Comparison of ENCODE assay signal across 14 mouse cellular contexts in the genomic region with DNA sequence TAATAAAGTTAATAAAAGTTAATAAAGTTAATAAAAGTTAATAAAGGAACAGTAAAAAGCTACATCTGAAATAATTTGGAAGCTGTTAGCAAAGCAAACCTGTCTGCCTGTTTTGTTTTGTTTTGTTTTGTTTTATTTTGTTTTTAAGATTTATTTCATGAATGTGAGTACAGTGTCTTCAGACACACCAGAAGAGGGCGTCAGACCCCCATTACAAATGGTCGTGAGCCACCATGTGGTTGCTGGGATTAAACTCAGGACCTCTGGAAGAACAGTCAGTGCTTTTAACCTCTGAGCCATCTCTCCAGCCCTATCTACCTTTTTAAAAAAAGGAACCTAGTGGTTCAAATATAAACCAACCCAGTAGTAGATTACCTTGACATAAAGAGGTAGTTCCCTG. TPM values are rescaled to one million over a fixed set of nuclear protein-coding genes. Genes with fewer than 3 reads are reported as not detected.
DNase-seq lines count a peak whose midpoint lies in the region; ATAC-seq and TF ChIP-seq lines count a peak whose summit lies in the region.
"Had no signal": no experiment of that assay in that cellular context is flagged by ENCODE, and none has a peak within 500 bp of the region (broad histone marks: within the 10 kb centered on the region; RNA-seq: fewer than 3 reads in every experiment).

No protein-coding gene starts in this region.

- no peak overlapping the region for H3K4me2 ChIP-seq in lung, postnatal 0 days (replicated peaks; ENCODE audit: low read depth, low read length)
- H3K4me2 ChIP-seq in liver, embryonic 14.5 days (ENCODE audit: low read depth) = no peak overlapping the region
- no peak overlapping the region for H3K4me2 ChIP-seq in hindbrain, embryonic 14.5 days (replicated peaks)
- H3K4me2 ChIP-seq: hindbrain, embryonic 12.5 days; limb, embryonic 13.5 days; neural tube, embryonic 12.5 days had no signal

- H3K9me3 ChIP-seq in lung, postnatal 0 days (ENCODE audit: low read length) = no peaks in the 10 kb centered on the region
- H3K9me3 ChIP-seq in MEL (replicated peaks; ENCODE audit: insufficient read depth, low read length) = no peaks in the 10 kb centered on the region
- no peaks in the 10 kb centered on the region for H3K9me3 ChIP-seq in liver, embryonic 14.5 days (ENCODE audit: control insufficient read depth, low read length)
- H3K9me3 ChIP-seq in hindbrain, embryonic 14.5 days (ENCODE audit: control insufficient read depth, low read length) = no peaks in the 10 kb centered on the region
- H3K9me3 ChIP-seq: forebrain, embryonic 10.5 days; hindbrain, embryonic 12.5 days; limb, embryonic 13.5 days; neural tube, embryonic 12.5 days had no signal

- no peaks in the 10 kb centered on the region for H3K27me3 ChIP-seq in heart, adult 2 months (ENCODE audit: control insufficient read depth, insufficient read depth, low read length)
- no peaks in the 10 kb centered on the region for H3K27me3 ChIP-seq in lung, postnatal 0 days (replicated peaks; ENCODE audit: insufficient read depth, low read length)
- H3K27me3 ChIP-seq in MEL (ENCODE audit: control insufficient read depth in 1 of 2, insufficient read depth in 2 of 2, low read length in 2 of 2) = no peaks in the 10 kb centered on the region; a peak in 1 of 4 replicates
- H3K27me3 ChIP-seq in liver, embryonic 14.5 days (ENCODE audit: control insufficient read depth, insufficient read depth, low read length) = no peaks in the 10 kb centered on the region
- H3K27me3 ChIP-seq in hindbrain, embryonic 14.5 days (ENCODE audit: control insufficient read depth, insufficient read depth, low read length) = no peaks in the 10 kb centered on the region
- H3K27me3 ChIP-seq: hindbrain, embryonic 12.5 days; limb, embryonic 13.5 days; neural tube, embryonic 12.5 days had no signal

- no peak overlapping the region for H3K4me3 ChIP-seq in heart, adult 2 months
- no peak overlapping the region for H3K4me3 ChIP-seq in lung, postnatal 0 days (ENCODE audit: low read depth, low read length)
- H3K4me3 ChIP-seq in MEL (ENCODE audit: control insufficient read depth in 1 of 2, insufficient read depth in 1 of 2, low read depth in 2 of 2, low read length in 2 of 2) = no peak overlapping the region
- H3K4me3 ChIP-seq in liver, embryonic 14.5 days (ENCODE audit: insufficient read depth in 1 of 2, low read depth in 2 of 2, low read length in 2 of 2) = no peak overlapping the region
- no peak overlapping the region for H3K4me3 ChIP-seq in hindbrain, embryonic 14.5 days (replicated peaks; ENCODE audit: low read length)
- H3K4me3 ChIP-seq: forebrain, embryonic 10.5 days; hindbrain, embryonic 12.5 days; limb, embryonic 13.5 days; neural tube, embryonic 12.5 days had no signal

- no peak overlapping the region for H3K9ac ChIP-seq in heart, adult 2 months (ENCODE audit: low read depth, low read length)
- H3K9ac ChIP-seq in lung, postnatal 0 days (replicated peaks; ENCODE audit: low read depth) = no peak overlapping the region
- no peak overlapping the region for H3K9ac ChIP-seq in MEL (ENCODE audit: control insufficient read depth, low read depth, low read length, poor library complexity, severe bottlenecking)
- no peak overlapping the region for H3K9ac ChIP-seq in liver, embryonic 14.5 days (replicated peaks)
- H3K9ac ChIP-seq in hindbrain, embryonic 14.5 days = no peak overlapping the region
- H3K9ac ChIP-seq: hindbrain, embryonic 12.5 days; limb, embryonic 13.5 days; neural tube, embryonic 12.5 days had no signal

- 45% methylated on average over 2 of the region's 2 CpGs for WGBS in heart, adult 2 months
- WGBS in lung, postnatal 0 days = 51% methylated on average over 2 of the region's 2 CpGs
- 27% methylated on average over 2 of the region's 2 CpGs for WGBS in liver, embryonic 14.5 days (ENCODE audit: insufficient replicate concordance)
- 57% methylated on average over 2 of the region's 2 CpGs for WGBS in hindbrain, embryonic 14.5 days

- peak; percentile 59 for TF ChIP-seq CTCF in heart, adult 2 months (IDR thresholded peaks at IDR 0.05)
- TF ChIP-seq CTCF in lung, postnatal 0 days (IDR thresholded peaks at IDR 0.05) = peak; percentile 46
- TF ChIP-seq CTCF in MEL (IDR thresholded peaks at IDR 0.05 in 2 of 3, conservative IDR thresholded peaks at IDR 0.05 in 1 of 3; ENCODE audit: control insufficient read depth in 1 of 3, insufficient read depth in 1 of 3, low read depth in 2 of 3, low read length in 3 of 3, poor library complexity in 1 of 3, severe bottlenecking in 1 of 3) = peak in 2 of 3 experiments; percentile 38 to 58; a peak in 4 of 6 replicates
- peak; percentile 35; the same call in 1 of the 2 replicates for TF ChIP-seq CTCF in liver, embryonic 14.5 days (IDR thresholded peaks at IDR 0.05; ENCODE audit: low read depth)

- intact Hi-C loops in heart, adult 2 months (cut with DNase I) = no loop called here
- intact Hi-C loops in left cerebral cortex, postnatal 10 days (cut with DNase I) = no loop called here

- DNase-seq in heart, adult 2 months = no peak
- DNase-seq in heart, adult 8-10 months (ENCODE audit: low spot score) = no peak
- DNase-seq in lung, postnatal 0 days (ENCODE audit: low spot score) = no peak
- DNase-seq in lung, postnatal 4 days = no peak
- DNase-seq in MEL (ENCODE audit: low read depth, low spot score) = peak; percentile 34
- no peak for DNase-seq in liver, embryonic 14.5 days (ENCODE audit: low read depth in 3 of 3, low spot score in 3 of 3)
- DNase-seq in hindbrain, embryonic 14.5 days (ENCODE audit: low spot score) = no peak
- DNase-seq in left cerebral cortex, postnatal 10 days (ENCODE audit: extremely low spot score in 1 of 2, low spot score in 2 of 2) = no peak
- DNase-seq: right cerebral cortex, postnatal 25 days had no signal

- H3K36me3 ChIP-seq in heart, adult 2 months (ENCODE audit: control insufficient read depth, insufficient read depth, low read length) = no peaks in the 10 kb centered on the region
- no peaks in the 10 kb centered on the region for H3K36me3 ChIP-seq in lung, postnatal 0 days (ENCODE audit: insufficient read depth, low read length)
- H3K36me3 ChIP-seq in MEL (ENCODE audit: control insufficient read depth in 1 of 2, insufficient read depth in 2 of 2, low read length in 2 of 2) = peaks cover 0 to 2% of the 10 kb centered on the region in 2 experiments; a peak in 2 of 4 replicates
- no peaks in the 10 kb centered on the region for H3K36me3 ChIP-seq in liver, embryonic 14.5 days (replicated peaks; ENCODE audit: control insufficient read depth, insufficient read depth, low read depth)
- H3K36me3 ChIP-seq in hindbrain, embryonic 14.5 days (replicated peaks; ENCODE audit: control insufficient read depth, insufficient read depth) = no peaks in the 10 kb centered on the region
- H3K36me3 ChIP-seq: forebrain, embryonic 10.5 days; hindbrain, embryonic 12.5 days; limb, embryonic 13.5 days; neural tube, embryonic 12.5 days had no signal

- H3K4me1 ChIP-seq in heart, adult 2 months (ENCODE audit: control insufficient read depth, insufficient read depth, low read length) = no peaks in the 10 kb centered on the region
- no peaks in the 10 kb centered on the region for H3K4me1 ChIP-seq in lung, postnatal 0 days (ENCODE audit: insufficient read depth, low read depth, low read length)
- H3K4me1 ChIP-seq in MEL (ENCODE audit: control insufficient read depth in 1 of 2, insufficient read depth in 2 of 2, low read length in 2 of 2) = 0 out of 4 replicates have a peak, but pooled peaks cover 0 to 3% of the 10 kb centered on the region in 2 experiments
- H3K4me1 ChIP-seq in liver, embryonic 14.5 days (replicated peaks; ENCODE audit: control insufficient read depth in 2 of 2, insufficient read depth in 2 of 2, low read length in 1 of 2) = no peaks in the 10 kb centered on the region
- H3K4me1 ChIP-seq in hindbrain, embryonic 14.5 days (replicated peaks; ENCODE audit: control insufficient read depth, insufficient read depth, low read length) = no peaks in the 10 kb centered on the region
- H3K4me1 ChIP-seq: forebrain, embryonic 10.5 days; hindbrain, embryonic 12.5 days; limb, embryonic 13.5 days; neural tube, embryonic 12.5 days had no signal

- peak; percentile 57 for TF ChIP-seq RAD21 in MEL (IDR thresholded peaks at IDR 0.05; ENCODE audit: low read depth, low read length)

- no peak overlapping the region for H3K27ac ChIP-seq in heart, adult 2 months
- no peak overlapping the region for H3K27ac ChIP-seq in lung, postnatal 0 days (ENCODE audit: low read length)
- no peak overlapping the region for H3K27ac ChIP-seq in MEL (ENCODE audit: control insufficient read depth, low read depth, low read length)
- H3K27ac ChIP-seq in liver, embryonic 14.5 days = no peak overlapping the region
- H3K27ac ChIP-seq in hindbrain, embryonic 14.5 days = no peak overlapping the region
- H3K27ac ChIP-seq: forebrain, embryonic 10.5 days; hindbrain, embryonic 12.5 days; limb, embryonic 13.5 days; neural tube, embryonic 12.5 days had no signal

- ATAC-seq in lung, postnatal 0 days = no peak
- no peak for ATAC-seq in liver, embryonic 14.5 days (ENCODE audit: insufficient read depth)
- ATAC-seq in hindbrain, embryonic 14.5 days (ENCODE audit: low FRiP score) = no peak

- H3K79me2 ChIP-seq in heart, adult 2 months (replicated peaks; ENCODE audit: control insufficient read depth, insufficient read depth, low read length) = no peaks in the 10 kb centered on the region
- H3K79me2 ChIP-seq in MEL (ENCODE audit: control insufficient read depth, insufficient read depth, low read length, poor library complexity) = no peaks in the 10 kb centered on the region

- TF ChIP-seq EP300 in heart, adult 2 months (IDR thresholded peaks at IDR 0.05; ENCODE audit: insufficient read depth, low read depth, low read length) = no peak
- no peak for TF ChIP-seq EP300 in lung, postnatal 0 days (IDR thresholded peaks at IDR 0.05)
- no peak for TF ChIP-seq EP300 in MEL (IDR thresholded peaks at IDR 0.05; ENCODE audit: low read depth in 1 of 2, low read length in 2 of 2)
- TF ChIP-seq EP300 in liver, embryonic 14.5 days (IDR thresholded peaks at IDR 0.05; ENCODE audit: low read depth) = no peak

- TF ChIP-seq POLR2A in heart, adult 2 months (IDR thresholded peaks at IDR 0.05; ENCODE audit: insufficient read depth, low read depth, low read length) = no peak
- no peak for TF ChIP-seq POLR2A in MEL (IDR thresholded peaks at IDR 0.05; ENCODE audit: control insufficient read depth in 1 of 2, insufficient read depth in 1 of 2, low read depth in 1 of 2, low read length in 2 of 2, poor library complexity in 1 of 2)

RNA-seq across cellular contexts. Expression of a gene that starts 8.1 kb away (rescaled TPM):
- total RNA-seq in heart, adult 2 months (2021) = not detected
- polyA plus RNA-seq in heart, adult 2 months (2012; rRNA removed) = not detected in 2 replicates
- not detected for total RNA-seq in heart, adult 8-10 months (2022)
- polyA plus RNA-seq in lung, postnatal 0 days (2015; fragmentation: Nextera tagmentation; extraction: Ambion mirVana) = 0.23 and 0.27 TPM in 2 replicates
- 0.07 and 0.08 TPM in 2 replicates for total RNA-seq in MEL (2012; rRNA removed)
- polyA plus RNA-seq in MEL (2012; ENCODE audit: insufficient read depth in 1 of 2, insufficient read length in 2 of 2, low read depth in 1 of 2, low replicate concordance in 2 of 2, missing spikeins in 1 of 2) = under 1 TPM in 1 of 2 experiments, not detected in 1; 0.04 TPM
- polyA plus RNA-seq in liver, embryonic 14.5 days (2012; rRNA removed) = not detected in 2 replicates
- 0.09 TPM in 1 of 2 replicates, not detected in the other for polyA plus RNA-seq in liver, embryonic 14.5 days (2014; fragmentation: Nextera tagmentation; extraction: Ambion mirVana)
- 0.48 and 0.60 TPM in 2 replicates for polyA plus RNA-seq in hindbrain, embryonic 14.5 days (2014; fragmentation: Nextera tagmentation; extraction: Ambion mirVana)
- not detected for total RNA-seq in left cerebral cortex, postnatal 10 days (2021)
- total RNA-seq: granulocyte monocyte progenitor cell, adult 5-6 weeks had no signal

RNA-seq across cellular contexts. Expression of a gene that starts 35.5 kb away (rescaled TPM):
- total RNA-seq in heart, adult 2 months (2021) = 10 to 100 TPM; 78.7 to 82.9 TPM
- 20.0 and 51.0 TPM in 2 replicates for polyA plus RNA-seq in heart, adult 2 months (2012; rRNA removed)
- 100 to 1,000 TPM in 1 of 4 experiments, 10 to 100 TPM in 3; 78.8 to 106 (median 88.9) TPM for total RNA-seq in heart, adult 8-10 months (2022)
- 9.4 and 9.8 TPM in 2 replicates for polyA plus RNA-seq in lung, postnatal 0 days (2015; fragmentation: Nextera tagmentation; extraction: Ambion mirVana)
- 6.2 and 6.4 TPM in 2 replicates for total RNA-seq in MEL (2012; rRNA removed)
- polyA plus RNA-seq in MEL (2012; ENCODE audit: insufficient read depth in 1 of 2, insufficient read length in 2 of 2, low read depth in 1 of 2, low replicate concordance in 2 of 2, missing spikeins in 1 of 2) = 1 to 10 TPM in 1 of 2 experiments, not detected in 1; 7.4 TPM
- 4.0 and 6.0 TPM in 2 replicates for polyA plus RNA-seq in liver, embryonic 14.5 days (2012; rRNA removed)
- polyA plus RNA-seq in liver, embryonic 14.5 days (2014; fragmentation: Nextera tagmentation; extraction: Ambion mirVana) = 6.1 and 7.5 TPM in 2 replicates
- 8.2 and 8.5 TPM in 2 replicates for polyA plus RNA-seq in hindbrain, embryonic 14.5 days (2014; fragmentation: Nextera tagmentation; extraction: Ambion mirVana)
- total RNA-seq in left cerebral cortex, postnatal 10 days (2021) = 10 to 100 TPM; 10.5 to 20.3 TPM

RNA-seq across cellular contexts. Expression of a gene that starts 52.1 kb away (rescaled TPM):
- 10 to 100 TPM; 48.5 to 55.5 TPM for total RNA-seq in heart, adult 2 months (2021)
- 10.9 and 20.3 TPM in 2 replicates for polyA plus RNA-seq in heart, adult 2 months (2012; rRNA removed)
- total RNA-seq in heart, adult 8-10 months (2022) = 10 to 100 TPM; 52.6 to 57.1 (median 53.8) TPM
- 87.6 and 98.2 TPM in 2 replicates for polyA plus RNA-seq in lung, postnatal 0 days (2015; fragmentation: Nextera tagmentation; extraction: Ambion mirVana)
- 23.7 and 26.7 TPM in 2 replicates for total RNA-seq in MEL (2012; rRNA removed)
- polyA plus RNA-seq in MEL (2012; ENCODE audit: insufficient read depth in 1 of 2, insufficient read length in 2 of 2, low read depth in 1 of 2, low replicate concordance in 2 of 2, missing spikeins in 1 of 2) = 10 to 100 TPM in 1 of 2 experiments, not detected in 1; 22.7 TPM
- 6.8 and 14.1 TPM in 2 replicates for polyA plus RNA-seq in liver, embryonic 14.5 days (2012; rRNA removed)
- 28.3 and 28.4 TPM in 2 replicates for polyA plus RNA-seq in liver, embryonic 14.5 days (2014; fragmentation: Nextera tagmentation; extraction: Ambion mirVana)
- polyA plus RNA-seq in hindbrain, embryonic 14.5 days (2014; fragmentation: Nextera tagmentation; extraction: Ambion mirVana) = 122 and 134 TPM in 2 replicates
- 100 to 1,000 TPM; 120 to 127 TPM for total RNA-seq in left cerebral cortex, postnatal 10 days (2021)
